Mouse (Mus musculus): ENCODE measurements around the gene Dennd1a.

DNA sequence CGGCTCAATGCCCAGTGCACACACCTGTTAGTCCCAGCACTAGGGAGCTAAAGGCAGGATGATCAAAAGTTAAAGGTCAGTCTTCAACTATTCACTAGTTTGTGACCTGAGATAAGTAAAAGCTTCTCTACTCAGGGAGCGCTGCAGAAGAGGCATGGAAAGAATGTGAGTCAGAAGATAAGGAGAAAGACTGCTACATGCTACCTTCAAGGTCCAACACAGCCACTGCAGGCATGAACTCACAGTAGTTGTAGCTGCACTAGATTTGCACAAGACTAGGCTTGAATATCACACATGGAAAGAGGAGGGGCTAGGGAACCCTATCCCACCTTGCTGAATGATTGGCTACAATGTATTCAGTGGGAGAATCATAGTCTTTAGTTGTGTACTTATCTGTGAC lies 202.1 kb downstream of the Dennd1a start:
- no peak for TF ChIP-seq CTCF (IDR thresholded peaks at IDR 0.05; ENCODE audit: extremely low read depth, insufficient read depth, insufficient read length, insufficient replicate concordance)
- TF ChIP-seq POLR2A (IDR thresholded peaks at IDR 0.05; ENCODE audit: low read depth, low read length), result no peak

All from spleen, adult 2 months (tissue).